Mouse (Mus musculus) testis, adult 2 months (tissue): ENCODE measurements around the gene Zfp62.

Experiments
- CTCF ChIP-seq: fragments of 200-500 bp; IDR thresholded peaks from 2 replicates; pipeline ENCODE4 v1.5.1; 2012; ENCODE audit warnings: low read depth, mild to moderate bottlenecking, inconsistent platforms, low read length, moderate library complexity; ENCODE audit not compliant: control insufficient read depth, insufficient read depth, insufficient replicate concordance
- POLR2A ChIP-seq: fragments of 200-500 bp; IDR thresholded peaks from 2 replicates; pipeline ENCODE4 v1.6.1; 2012; ENCODE audit warnings: low read depth, mild to moderate bottlenecking, inconsistent platforms, low read length, moderate library complexity; ENCODE audit not compliant: control insufficient read depth

DNA sequence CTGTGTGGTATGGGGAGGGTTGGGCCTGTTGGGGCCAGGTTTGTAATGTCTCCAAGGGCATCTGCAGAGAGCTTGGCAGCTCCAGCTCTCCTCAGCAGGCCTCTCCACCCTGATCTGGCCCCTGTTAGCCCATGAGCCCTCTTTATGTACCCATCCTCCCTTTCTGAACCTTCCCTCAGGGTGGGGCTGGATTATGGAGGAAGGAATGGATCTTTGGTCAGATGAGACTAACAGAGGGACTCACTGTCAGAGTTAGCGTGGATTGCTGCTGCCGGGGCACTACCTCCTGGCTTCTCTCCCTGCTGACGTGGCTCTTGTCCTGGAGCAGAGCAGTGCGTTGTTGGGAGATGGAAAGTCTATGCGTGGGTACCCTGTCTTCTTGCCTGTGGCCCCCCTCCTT is 59.2 kb downstream of the Zfp62 start:
- no peak for TF ChIP-seq POLR2A
- TF ChIP-seq CTCF, result no peak
